Mouse (Mus musculus): ENCODE results near the gene Tmem239.

DNA sequence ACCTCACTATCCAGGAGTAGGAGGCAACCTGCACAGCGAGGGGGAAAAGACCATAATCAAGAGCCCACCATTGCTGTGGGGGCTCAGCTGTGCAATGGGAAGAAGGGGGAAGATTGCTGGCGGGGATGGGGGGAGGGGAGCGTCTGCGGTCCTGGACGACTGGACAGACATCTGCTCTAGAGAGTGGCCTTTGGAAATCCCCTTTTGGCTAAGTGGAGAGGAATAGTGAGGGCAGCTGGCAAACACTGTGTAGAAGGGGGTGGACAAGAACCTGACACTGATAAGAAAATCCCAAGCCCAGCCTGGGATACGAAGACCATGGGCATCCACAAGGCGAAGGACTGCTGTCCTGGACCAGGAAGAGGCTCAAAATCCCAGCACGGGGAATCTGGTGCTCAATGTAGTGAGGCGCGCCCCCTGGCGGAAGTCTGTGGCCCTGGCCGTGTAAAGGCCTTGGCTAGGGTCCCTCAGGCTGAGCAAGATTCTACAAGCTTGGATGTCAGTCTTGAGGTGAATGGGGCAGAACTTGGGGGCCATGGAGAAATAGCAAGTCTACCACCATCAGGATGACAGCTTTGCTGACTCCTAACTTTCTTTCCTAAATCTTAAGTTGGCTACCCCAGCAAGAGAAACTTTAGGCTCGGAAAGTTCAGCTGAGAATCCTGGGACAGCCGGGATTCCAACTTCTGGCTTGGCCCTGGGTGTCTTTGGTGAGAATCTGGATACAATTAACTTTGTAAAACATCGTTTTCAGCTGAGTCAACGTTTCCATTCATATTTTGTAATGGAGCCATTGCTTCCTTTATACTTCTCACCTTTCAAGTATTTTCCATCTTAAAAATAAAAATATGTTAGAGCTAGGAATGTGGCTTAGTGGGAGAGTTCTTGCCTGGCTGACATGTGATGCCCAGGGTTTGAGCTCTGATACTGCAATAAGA is 5.5 kb downstream of the Tmem239 start:
- no peak for TF ChIP-seq TAL1 (IDR thresholded peaks at IDR 0.05; ENCODE audit: low read length)
- TF ChIP-seq GATA1 (IDR thresholded peaks at IDR 0.05; ENCODE audit: low read length) = no peak

Data from erythroblast, embryonic 14.5 days (primary cell).